Mouse (Mus musculus) thymus, adult 2 months (tissue): ENCODE data around the gene Gm26938. TPM values are rescaled to one million over a fixed set of nuclear protein-coding genes. Genes with fewer than 3 reads are reported as not detected.
A peak's percentile ranks its signal among the peaks of the same experiment; 100 is the strongest.

Source experiments
- DNase-seq: peaks from one replicate; pipeline ENCODE4 v3.0.0; 2021
- H3K27ac ChIP-seq: fragments of 200-500 bp; 2 replicates; pipeline ENCODE4 v1.5.1; 2012; ENCODE audit warnings: low read length, control low read depth; ENCODE audit not compliant: control insufficient read depth, insufficient read depth
- H3K27me3 ChIP-seq: fragments of 200-500 bp; 2 replicates; pipeline ENCODE4 v1.6.1; 2012; ENCODE audit warnings: mild to moderate bottlenecking, low read length, moderate library complexity, mixed read lengths; ENCODE audit not compliant: control insufficient read depth, insufficient read depth
- H3K36me3 ChIP-seq: fragments of 200-500 bp; 2 replicates; pipeline ENCODE4 v1.6.1; 2012; ENCODE audit warnings: mild to moderate bottlenecking, low read length, moderate library complexity; ENCODE audit not compliant: control insufficient read depth, insufficient read depth
- H3K4me1 ChIP-seq: fragments of 200-500 bp; replicated peaks from 2 replicates; pipeline ENCODE4 v1.6.1; 2012; ENCODE audit warnings: low read length; ENCODE audit not compliant: control insufficient read depth, insufficient read depth
- H3K4me3 ChIP-seq: fragments of 200-500 bp; 2 replicates; pipeline ENCODE4 v1.5.1; 2012; ENCODE audit warnings: mild to moderate bottlenecking, low read length, control low read depth, moderate library complexity; ENCODE audit not compliant: control insufficient read depth, insufficient read depth
- CTCF ChIP-seq: fragments of 200-500 bp; IDR thresholded peaks from 2 replicates; pipeline ENCODE4 v1.5.1; 2012; ENCODE audit warnings: mild to moderate bottlenecking, control low read depth, low read length, moderate library complexity, borderline replicate concordance; ENCODE audit not compliant: control insufficient read depth, poor library complexity, insufficient read depth; ENCODE audit errors: extremely low read depth
- POLR2A ChIP-seq: fragments of 200-500 bp; IDR thresholded peaks from 2 replicates; pipeline ENCODE4 v1.6.1; 2012; ENCODE audit warnings: mild to moderate bottlenecking, low read length, control low read depth, moderate library complexity; ENCODE audit not compliant: control insufficient read depth, poor library complexity, insufficient read depth; ENCODE audit errors: extremely low read depth
- WGBS: fragments of 180-500 bp; shearing (Covaris S2); methylation state at CpG from one replicate; pipeline ENCODE4 v1.1.7; 2018; 5-methylcytosine and 5-hydroxymethylcytosine counted together
- polyA plus RNA-seq: library from polyadenylated mRNA; depleted of rRNA; stranded (reverse); fragments of >200 nt; gene quantifications from 2 replicates; pipeline ENCODE4 v1.2.3, GENCODE M21; 2012

Gm26938 gene
- polyA plus RNA-seq, 1 experiment = not detected

DNA sequence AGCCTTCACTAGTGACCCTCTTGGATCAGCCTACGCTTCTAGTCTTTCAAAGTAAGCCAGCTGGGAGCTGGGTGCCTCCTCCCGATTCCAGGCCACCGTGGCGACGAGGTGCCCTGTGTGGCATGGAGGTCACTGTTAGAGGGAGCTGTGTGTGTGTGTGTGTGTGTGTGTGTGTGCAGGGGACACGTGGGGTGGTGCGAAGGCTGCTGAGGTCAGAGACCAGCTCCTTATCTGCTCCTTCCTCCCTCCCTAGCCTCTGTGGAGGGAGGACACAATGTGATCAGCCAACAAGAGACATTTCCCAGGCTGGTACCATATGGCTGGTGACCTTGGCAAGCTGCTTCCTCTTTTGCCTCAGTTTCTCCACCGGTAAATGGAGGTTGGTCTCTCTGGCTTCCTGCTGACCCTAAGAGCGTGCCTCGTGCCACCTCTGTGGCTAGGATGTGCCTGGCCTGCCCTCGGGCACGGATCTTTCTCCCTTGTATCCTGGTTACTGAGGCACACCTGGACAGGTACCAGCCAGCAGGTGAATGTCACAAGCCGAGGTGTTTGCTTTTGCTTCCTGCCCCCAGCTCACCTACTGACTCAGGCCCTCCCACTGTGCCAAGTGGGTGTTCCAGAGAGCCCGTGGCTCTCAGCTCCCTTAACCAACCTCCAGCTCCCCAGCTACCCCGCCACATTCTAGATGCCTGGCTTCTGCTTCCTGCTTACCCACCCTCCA is 14.4 kb downstream of the Gm26938 start:
- 80% methylated on average over 15 of the region's 15 CpGs for WGBS

GRCm38 (mm10) chr5:139809397-139809796 is 16.8 kb downstream of the Gm26938 start:
- TF ChIP-seq CTCF (no peak), POLR2A (no peak)
- DNase-seq = no peak
- Histone ChIP-seq H3K4me3 (no peak overlapping the region), H3K27me3 (no peaks in the 10 kb centered on the region), H3K4me1 (no peaks in the 10 kb centered on the region), H3K36me3 (no peaks in the 10 kb centered on the region), H3K27ac (no peak overlapping the region)
- 57% methylated on average over 4 of the region's 4 CpGs for WGBS

More for the DNA sequence above, 14.4 kb downstream of the Gm26938 start:
- Histone ChIP-seq H3K4me3 (no peak overlapping the region), H3K27me3 (no peaks in the 10 kb centered on the region), H3K4me1 (no peaks in the 10 kb centered on the region), H3K27ac (no peak overlapping the region), H3K36me3 (no peaks in the 10 kb centered on the region)
- no peak for DNase-seq
- TF ChIP-seq CTCF (no peak), POLR2A (no peak)

GRCm38 (mm10) chr5:139805924-139806323 is 20.3 kb downstream of the Gm26938 start:
- WGBS = 98% methylated on average over 8 of the region's 8 CpGs
- no peak for DNase-seq
- no peak overlapping the region for H3K4me3 ChIP-seq
- H3K4me1 ChIP-seq = 0 out of 2 replicates have a peak, but pooled peaks cover 4% of the 10 kb centered on the region
- no peak overlapping the region for H3K27ac ChIP-seq
- H3K27me3 ChIP-seq = no peaks in the 10 kb centered on the region
- TF ChIP-seq POLR2A (no peak), CTCF (no peak)
- H3K36me3 ChIP-seq = peaks cover under 1% of the 10 kb centered on the region

DNA sequence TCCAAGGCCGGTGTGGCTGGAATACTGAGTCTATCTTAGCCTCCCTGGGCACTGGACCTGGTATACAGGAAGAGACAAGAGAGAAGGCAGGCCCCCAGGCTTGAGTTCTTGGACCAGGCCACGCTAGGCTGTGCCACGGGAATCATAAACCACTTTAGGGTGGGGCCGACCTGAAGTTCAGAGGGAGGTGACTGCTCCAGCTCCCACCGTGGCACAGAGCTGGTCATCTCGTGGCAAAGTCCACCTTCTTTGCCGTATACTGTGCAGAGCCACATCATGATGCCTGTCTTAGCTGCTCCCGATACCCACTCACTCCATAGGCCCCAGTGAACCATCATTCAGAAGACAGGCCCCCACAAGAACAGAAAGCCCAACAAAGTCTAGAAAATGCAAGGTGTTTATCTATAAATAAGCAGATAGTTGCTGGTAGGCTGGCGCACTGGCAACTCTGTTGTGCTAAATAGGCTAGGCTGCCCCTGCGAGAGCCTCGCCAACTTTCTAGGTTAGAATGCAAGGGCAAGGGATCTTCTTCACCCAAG is 21.6 kb downstream of the Gm26938 start:
- no peak for TF ChIP-seq CTCF
- TF ChIP-seq POLR2A = no peak
- DNase-seq = no peak
- H3K27ac ChIP-seq = no peak overlapping the region
- WGBS = 93% methylated on average over 11 of the region's 11 CpGs
- no peaks in the 10 kb centered on the region for H3K27me3 ChIP-seq
- H3K36me3 ChIP-seq = peaks cover 14% of the 10 kb centered on the region
- H3K4me1 ChIP-seq = 0 out of 2 replicates have a peak, but pooled peaks cover 4% of the 10 kb centered on the region
- no peak overlapping the region for H3K4me3 ChIP-seq

GRCm38 (mm10) chr5:139804107-139804551 is 22.1 kb downstream of the Gm26938 start:
- TF ChIP-seq POLR2A (no peak), CTCF (peak; percentile 51; the same call in 1 of the 2 replicates)
- Histone ChIP-seq H3K4me3 (no peak overlapping the region), H3K4me1 (0 out of 2 replicates have a peak, but pooled peaks cover 4% of the 10 kb centered on the region), H3K36me3 (peaks cover 18% of the 10 kb centered on the region), H3K27ac (no peak overlapping the region), H3K27me3 (no peaks in the 10 kb centered on the region)
- WGBS = 28% methylated on average over 6 of the region's 6 CpGs
- no peak for DNase-seq

DNA sequence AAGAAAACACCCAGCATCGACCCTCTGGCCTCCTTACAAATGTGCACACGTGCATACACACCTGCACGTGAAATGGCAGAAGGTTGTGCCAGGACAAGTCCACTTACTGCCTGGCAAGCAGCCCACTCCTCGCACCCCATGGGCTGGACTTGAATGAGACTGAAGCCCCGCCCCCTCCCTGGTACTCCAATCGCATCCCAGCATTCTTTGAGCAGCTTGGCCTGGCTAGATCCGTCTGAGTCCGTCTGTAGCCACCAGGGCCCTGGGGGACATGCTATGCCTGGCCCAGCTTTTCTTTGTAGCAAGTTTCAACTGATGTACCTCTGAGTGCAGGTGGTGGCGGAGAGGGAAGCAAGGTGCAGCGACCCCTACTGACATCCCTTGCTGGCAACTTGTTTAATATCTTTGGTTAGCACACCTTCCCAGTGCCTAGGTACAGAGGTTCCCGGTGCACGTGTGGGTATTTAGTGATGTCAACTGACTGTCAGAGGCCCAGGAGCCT is 22.6 kb downstream of the Gm26938 start:
- peaks cover 18% of the 10 kb centered on the region for H3K36me3 ChIP-seq
- TF ChIP-seq CTCF (0 out of 2 replicates have a peak, but pooled peaks have one; percentile 52), POLR2A (no peak)
- 28% methylated on average over 12 of the region's 12 CpGs for WGBS
- 0 out of 2 replicates have a peak, but pooled peaks cover 4% of the 10 kb centered on the region for H3K4me1 ChIP-seq
- H3K27me3 ChIP-seq = no peaks in the 10 kb centered on the region
- peak; percentile 36 for DNase-seq
- no peak overlapping the region for H3K27ac ChIP-seq
- H3K4me3 ChIP-seq = no peak overlapping the region

DNA sequence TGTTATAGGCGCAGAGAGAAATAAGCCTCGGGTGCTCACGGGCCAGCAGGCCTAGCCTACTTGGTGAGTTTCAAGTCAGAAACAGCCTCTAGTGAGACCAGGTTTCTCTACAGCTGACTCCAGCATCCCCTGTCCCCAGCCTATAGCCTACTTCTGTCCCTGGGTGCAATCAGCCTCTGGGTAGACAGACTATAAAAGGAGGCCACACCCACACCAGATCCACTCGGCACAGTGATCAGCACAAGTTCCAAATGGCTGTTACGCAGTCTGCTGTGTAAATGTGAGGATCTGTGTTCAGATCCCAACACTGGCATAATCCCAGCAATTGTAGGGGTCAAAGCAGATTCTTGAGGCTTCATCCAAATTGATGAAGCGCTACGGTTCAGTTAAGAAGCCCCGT is 23.0 kb downstream of the Gm26938 start:
- TF ChIP-seq POLR2A = no peak
- no peak for TF ChIP-seq CTCF
- 91% methylated on average over 8 of the region's 8 CpGs for WGBS
- Histone ChIP-seq H3K4me1 (peaks cover 5% of the 10 kb centered on the region), H3K36me3 (peaks cover 18% of the 10 kb centered on the region), H3K4me3 (no peak overlapping the region), H3K27ac (no peak overlapping the region), H3K27me3 (no peaks in the 10 kb centered on the region)
- no peak for DNase-seq
